Mouse (Mus musculus) limb, embryonic 15.5 days (tissue): ENCODE measurements around the gene Ttc38. TPM values are rescaled to one million over a fixed set of nuclear protein-coding genes. Genes with fewer than 3 reads are reported as not detected.
A peak's percentile ranks its signal among the peaks of the same experiment; 100 is the strongest.
"Not testable (repeated sequence)": the region's sequence is repeated elsewhere in the genome, so short reads cannot be mapped to it uniquely, and the experiment has no call there.

Experiments
- ATAC-seq: fragments of 200-750 bp; cut with Nextera tagmentation; 2 replicates; pipeline ENCODE4 v1.8.0; 2017; ENCODE audit warnings: low read depth, moderate TSS enrichment; ENCODE audit not compliant: insufficient number of reproducible peaks, low FRiP score, low TSS enrichment
- H3K27ac ChIP-seq: fragments of 300-500 bp; sonication (generic); 2 replicates; pipeline ENCODE4 v1.5.1; 2015; ENCODE audit warnings: moderate library complexity, mild to moderate bottlenecking, inconsistent platforms
- H3K27me3 ChIP-seq: fragments of 300-500 bp; sonication (generic); 2 replicates; pipeline ENCODE4 v1.6.1; 2015; ENCODE audit warnings: inconsistent platforms
- H3K36me3 ChIP-seq: fragments of 300-500 bp; sonication (generic); 2 replicates; pipeline ENCODE4 v1.6.1; 2015; ENCODE audit warnings: inconsistent platforms
- H3K4me1 ChIP-seq: fragments of 300-500 bp; sonication (generic); 2 replicates; pipeline ENCODE4 v1.6.1; 2015; ENCODE audit warnings: inconsistent platforms
- H3K4me2 ChIP-seq: fragments of 300-500 bp; sonication (generic); 2 replicates; pipeline ENCODE4 v1.6.1; 2015; ENCODE audit warnings: mild to moderate bottlenecking, inconsistent platforms
- H3K4me3 ChIP-seq: fragments of 300-500 bp; sonication (generic); 2 replicates; pipeline ENCODE4 v1.5.1; 2015; ENCODE audit warnings: mild to moderate bottlenecking, inconsistent platforms
- H3K9ac ChIP-seq: fragments of 300-500 bp; sonication (generic); 2 replicates; pipeline ENCODE4 v1.6.1; 2015; ENCODE audit warnings: inconsistent platforms
- H3K9me3 ChIP-seq: fragments of 300-500 bp; sonication (generic); 2 replicates; pipeline ENCODE4 v1.6.1; 2016; ENCODE audit warnings: inconsistent platforms
- WGBS: fragments of 180-500 bp; shearing (Covaris S2); methylation state at CpG from one replicate; pipeline ENCODE4 v1.1.7; 2015; 5-methylcytosine and 5-hydroxymethylcytosine counted together
- polyA plus RNA-seq: library from polyadenylated mRNA; unstranded; fragments of >200 nt; fragmentation: Nextera tagmentation; extraction: Ambion mirVana; gene quantifications from 2 replicates; pipeline ENCODE4 v1.2.1, GENCODE M21; 2015

Gene Ttc38
- polyA plus RNA-seq, 1 experiment from 2014 or later: 8.0 TPM

- no peak for ATAC-seq
- no peaks in the 10 kb centered on the region for H3K27me3 ChIP-seq
- H3K4me2 ChIP-seq: no peak overlapping the region
- H3K4me3 ChIP-seq: no peak overlapping the region
- H3K9me3 ChIP-seq: no peaks in the 10 kb centered on the region
- 86% methylated on average over 4 of the region's 4 CpGs for WGBS
- no peak overlapping the region for H3K9ac ChIP-seq
- no peak overlapping the region for H3K27ac ChIP-seq
- peaks cover 16% of the 10 kb centered on the region for H3K4me1 ChIP-seq
- H3K36me3 ChIP-seq: no peaks in the 10 kb centered on the region
Observed at GRCm38 (mm10) chr15:85828071-85828470, 4.0 kb upstream of the Ttc38 start.

GRCm38 (mm10) chr15:85829470-85829869, 2.6 kb upstream of the Ttc38 start:
- Histone ChIP-seq H3K36me3 (no peaks in the 10 kb centered on the region), H3K4me2 (no peak overlapping the region), H3K4me1 (peaks cover 17% of the 10 kb centered on the region), H3K27ac (no peak overlapping the region), H3K4me3 (no peak overlapping the region), H3K9me3 (no peaks in the 10 kb centered on the region), H3K9ac (no peak overlapping the region), H3K27me3 (no peaks in the 10 kb centered on the region)
- no peak for ATAC-seq
- WGBS: 82% methylated on average over 5 of the region's 5 CpGs

- peaks cover 17% of the 10 kb centered on the region for H3K4me1 ChIP-seq
- H3K27ac ChIP-seq: peak overlapping the region; percentile 73
- H3K9ac ChIP-seq: peak overlapping the region; percentile 56
- no peaks in the 10 kb centered on the region for H3K36me3 ChIP-seq
- H3K9me3 ChIP-seq: no peaks in the 10 kb centered on the region
- no peaks in the 10 kb centered on the region for H3K27me3 ChIP-seq
- no peak for ATAC-seq
- H3K4me3 ChIP-seq: peak overlapping the region; percentile 64
- WGBS: 41% methylated on average over 8 of the region's 8 CpGs
- peak overlapping the region; percentile 83 for H3K4me2 ChIP-seq
Observed at GRCm38 (mm10) chr15:85832599-85832998, 493 bp downstream of the Ttc38 start.

GRCm38 (mm10) chr15:85835335-85835734, 3.2 kb downstream of the Ttc38 start:
- peaks cover 17% of the 10 kb centered on the region for H3K4me1 ChIP-seq
- no peak overlapping the region for H3K4me3 ChIP-seq
- ATAC-seq: no peak
- WGBS: 54% methylated on average over 3 of the region's 3 CpGs
- 0 out of 2 replicates have a peak, but pooled peaks cover 2% of the 10 kb centered on the region for H3K36me3 ChIP-seq
- H3K9ac ChIP-seq: no peak overlapping the region
- no peaks in the 10 kb centered on the region for H3K9me3 ChIP-seq
- H3K4me2 ChIP-seq: no peak overlapping the region
- H3K27ac ChIP-seq: no peak overlapping the region
- no peaks in the 10 kb centered on the region for H3K27me3 ChIP-seq

GRCm38 (mm10) chr15:85836887-85837286, 4.8 kb downstream of the Ttc38 start:
- no peak for ATAC-seq
- 90% methylated on average over 5 of the region's 5 CpGs for WGBS
- H3K4me3 ChIP-seq: no peak overlapping the region
- H3K4me2 ChIP-seq: no peak overlapping the region
- no peak overlapping the region for H3K27ac ChIP-seq
- H3K36me3 ChIP-seq: 0 out of 2 replicates have a peak, but pooled peaks cover 2% of the 10 kb centered on the region
- no peaks in the 10 kb centered on the region for H3K9me3 ChIP-seq
- H3K9ac ChIP-seq: no peak overlapping the region
- peaks cover 10% of the 10 kb centered on the region; the same call in 1 of the 2 replicates for H3K4me1 ChIP-seq
- no peaks in the 10 kb centered on the region for H3K27me3 ChIP-seq

- no peaks in the 10 kb centered on the region for H3K27me3 ChIP-seq
- no peak for ATAC-seq
- no peaks in the 10 kb centered on the region for H3K9me3 ChIP-seq
- H3K27ac ChIP-seq: no peak overlapping the region
- 42% methylated on average over 6 of the region's 6 CpGs for WGBS
- H3K4me1 ChIP-seq: no peaks in the 10 kb centered on the region
- H3K4me3 ChIP-seq: no peak overlapping the region
- 0 out of 2 replicates have a peak, but pooled peaks cover 5% of the 10 kb centered on the region for H3K36me3 ChIP-seq
- no peak overlapping the region for H3K9ac ChIP-seq
- H3K4me2 ChIP-seq: no peak overlapping the region
Observed at GRCm38 (mm10) chr15:85840983-85841382, 8.9 kb downstream of the Ttc38 start.

GRCm38 (mm10) chr15:85841796-85842360, 9.8 kb downstream of the Ttc38 start:
- no peak for ATAC-seq
- H3K4me3 ChIP-seq: no peak overlapping the region
- 73% methylated on average over 5 of the region's 5 CpGs for WGBS

GRCm38 (mm10) chr15:85845071-85845470, 13.0 kb downstream of the Ttc38 start:
- Histone ChIP-seq H3K4me3 (no peak overlapping the region), H3K4me2 (no peak overlapping the region), H3K9ac (no peak overlapping the region), H3K27me3 (no peaks in the 10 kb centered on the region), H3K4me1 (no peaks in the 10 kb centered on the region), H3K27ac (no peak overlapping the region), H3K9me3 (no peaks in the 10 kb centered on the region), H3K36me3 (peaks cover 14% of the 10 kb centered on the region; the same call in 1 of the 2 replicates)
- no peak for ATAC-seq

More at GRCm38 (mm10) chr15:85841796-85842360, 9.8 kb downstream of the Ttc38 start:
- peaks cover 13% of the 10 kb centered on the region; the same call in 1 of the 2 replicates for H3K36me3 ChIP-seq
- H3K9ac ChIP-seq: no peak overlapping the region
- H3K9me3 ChIP-seq: no peaks in the 10 kb centered on the region
- H3K4me1 ChIP-seq: no peaks in the 10 kb centered on the region
- H3K27me3 ChIP-seq: no peaks in the 10 kb centered on the region
- H3K27ac ChIP-seq: no peak overlapping the region
- no peak overlapping the region for H3K4me2 ChIP-seq

- Histone ChIP-seq H3K27ac (no peak overlapping the region), H3K4me2 (no peak overlapping the region), H3K36me3 (peaks cover 5% of the 10 kb centered on the region; the same call in 1 of the 2 replicates), H3K9me3 (no peaks in the 10 kb centered on the region), H3K4me3 (no peak overlapping the region), H3K4me1 (no peaks in the 10 kb centered on the region), H3K9ac (no peak overlapping the region), H3K27me3 (no peaks in the 10 kb centered on the region)
- 82% methylated on average over 12 of the region's 12 CpGs for WGBS
- ATAC-seq: no peak
Observed at GRCm38 (mm10) chr15:85851656-85852392, 19.7 kb downstream of the Ttc38 start.

GRCm38 (mm10) chr15:85858980-85859489, 26.9 kb downstream of the Ttc38 start:
- peak overlapping the region; percentile 89 for H3K4me2 ChIP-seq
- peak overlapping the region; percentile 64 for H3K9ac ChIP-seq
- H3K4me3 ChIP-seq: peak overlapping the region; percentile 77
- H3K27ac ChIP-seq: peak overlapping the region; percentile 75
- peaks cover 24% of the 10 kb centered on the region for H3K36me3 ChIP-seq
- H3K4me1 ChIP-seq: peaks cover 24% of the 10 kb centered on the region
- no peaks in the 10 kb centered on the region for H3K9me3 ChIP-seq
- 8% methylated on average over 15 of the region's 15 CpGs for WGBS
- H3K27me3 ChIP-seq: no peaks in the 10 kb centered on the region
- no peak for ATAC-seq

GRCm38 (mm10) chr15:85859490-85860031, 27.5 kb downstream of the Ttc38 start, which contains the start of gene Gtse1:
Gene Gtse1 (plus strand): TSS chr15:85859745.
- Histone ChIP-seq H3K27me3 (no peaks in the 10 kb centered on the region), H3K9me3 (no peaks in the 10 kb centered on the region), H3K4me3 (peak within 1 kb of the TSS; percentile 77), H3K4me2 (peak within 1 kb of the TSS; percentile 89), H3K4me1 (peaks cover 24% of the 10 kb centered on the region), H3K27ac (peak within 1 kb of the TSS; percentile 75), H3K9ac (peak within 1 kb of the TSS; percentile 64), H3K36me3 (peaks cover 29% of the 10 kb centered on the region)
- WGBS: under 1% methylated on average over 42 of the region's 42 CpGs
- ATAC-seq: peak; percentile 95

GRCm38 (mm10) chr15:85865913-85866312, 33.8 kb downstream of the Ttc38 start:
- not testable (repeated sequence) for H3K27me3 ChIP-seq, H3K27ac ChIP-seq, ATAC-seq, H3K4me3 ChIP-seq, H3K9ac ChIP-seq, H3K4me1 ChIP-seq, H3K9me3 ChIP-seq, H3K4me2 ChIP-seq
- peaks cover 76% of the 10 kb centered on the region for H3K36me3 ChIP-seq
- WGBS: 90% methylated on average over 7 of the region's 7 CpGs
